Mouse (Mus musculus) embryonic facial prominence, embryonic 15.5 days (tissue): Measurements from ENCODE around the gene Zfp64. TPM values are rescaled to one million over a fixed set of nuclear protein-coding genes. Genes with fewer than 3 reads are reported as not detected.

Source experiments
- ATAC-seq: fragments of 200-750 bp; cut with Nextera tagmentation; 2 replicates; pipeline ENCODE4 v1.8.0; 2017; ENCODE audit warnings: low read depth, moderate TSS enrichment; ENCODE audit not compliant: insufficient number of reproducible peaks, low FRiP score, low TSS enrichment
- H3K27ac ChIP-seq: fragments of 300-500 bp; sonication (generic); replicated peaks from 2 replicates; pipeline ENCODE4 v1.5.1; 2015; ENCODE audit warnings: mild to moderate bottlenecking, inconsistent platforms
- H3K27me3 ChIP-seq: fragments of 300-500 bp; sonication (generic); 2 replicates; pipeline ENCODE4 v1.6.1; 2015; ENCODE audit warnings: inconsistent platforms
- H3K36me3 ChIP-seq: fragments of 300-500 bp; sonication (generic); 2 replicates; pipeline ENCODE4 v1.6.1; 2015; ENCODE audit warnings: mild to moderate bottlenecking, inconsistent platforms
- H3K4me1 ChIP-seq: fragments of 300-500 bp; sonication (generic); 2 replicates; pipeline ENCODE4 v1.6.1; 2015; ENCODE audit warnings: inconsistent platforms
- H3K4me2 ChIP-seq: fragments of 300-500 bp; sonication (generic); replicated peaks from 2 replicates; pipeline ENCODE4 v1.6.1; 2015; ENCODE audit warnings: mild to moderate bottlenecking, inconsistent platforms
- H3K4me3 ChIP-seq: fragments of 300-500 bp; sonication (generic); replicated peaks from 2 replicates; pipeline ENCODE4 v1.5.1; 2015; ENCODE audit warnings: mild to moderate bottlenecking, inconsistent platforms
- H3K9ac ChIP-seq: fragments of 300-500 bp; sonication (generic); 2 replicates; pipeline ENCODE4 v1.6.1; 2015; ENCODE audit warnings: inconsistent platforms
- H3K9me3 ChIP-seq: fragments of 300-500 bp; sonication (generic); replicated peaks from 2 replicates; pipeline ENCODE4 v1.6.1; 2016; ENCODE audit warnings: inconsistent platforms
- WGBS: fragments of 180-500 bp; shearing (Covaris S2); methylation state at CpG from one replicate; pipeline ENCODE4 v1.1.7; 2015; 5-methylcytosine and 5-hydroxymethylcytosine counted together
- polyA plus RNA-seq: library from polyadenylated mRNA; unstranded; fragments of >200 nt; fragmentation: Nextera tagmentation; extraction: Ambion mirVana; gene quantifications from 2 replicates; pipeline ENCODE4 v1.2.1, GENCODE M21; 2015

The Zfp64 gene
- polyA plus RNA-seq, 1 experiment from 2014 or later = 59.2 TPM

GRCm38 (mm10) chr2:168944011-168944410 lies 11.4 kb downstream of the Zfp64 start:
- H3K4me1 ChIP-seq = no peaks in the 10 kb centered on the region
- no peak overlapping the region for H3K27ac ChIP-seq
- H3K4me3 ChIP-seq = no peak overlapping the region
- 89% methylated on average over 4 of the region's 4 CpGs for WGBS
- H3K9ac ChIP-seq = no peak overlapping the region
- H3K36me3 ChIP-seq = peaks cover 82% of the 10 kb centered on the region
- H3K4me2 ChIP-seq = no peak overlapping the region
- ATAC-seq = no peak
- no peaks in the 10 kb centered on the region for H3K9me3 ChIP-seq
- no peaks in the 10 kb centered on the region for H3K27me3 ChIP-seq

GRCm38 (mm10) chr2:168939941-168940340 lies 15.4 kb downstream of the Zfp64 start:
- 93% methylated on average over 8 of the region's 8 CpGs for WGBS
- Histone ChIP-seq H3K4me3 (no peak overlapping the region), H3K4me2 (no peak overlapping the region), H3K27me3 (no peaks in the 10 kb centered on the region), H3K36me3 (peaks cover 84% of the 10 kb centered on the region), H3K27ac (no peak overlapping the region), H3K9ac (no peak overlapping the region), H3K4me1 (no peaks in the 10 kb centered on the region), H3K9me3 (no peaks in the 10 kb centered on the region)
- no peak for ATAC-seq

GRCm38 (mm10) chr2:168939261-168939933 lies 16.0 kb downstream of the Zfp64 start:
- H3K4me2 ChIP-seq = no peak overlapping the region
- ATAC-seq = no peak
- no peak overlapping the region for H3K4me3 ChIP-seq
- WGBS = 82% methylated on average over 10 of the region's 10 CpGs
- H3K27ac ChIP-seq = no peak overlapping the region
- H3K4me1 ChIP-seq = no peaks in the 10 kb centered on the region
- H3K36me3 ChIP-seq = peaks cover 84% of the 10 kb centered on the region
- H3K9ac ChIP-seq = no peak overlapping the region
- H3K27me3 ChIP-seq = no peaks in the 10 kb centered on the region
- H3K9me3 ChIP-seq = no peaks in the 10 kb centered on the region

- no peak for ATAC-seq
- WGBS = 93% methylated on average over 6 of the region's 6 CpGs
- Histone ChIP-seq H3K4me3 (no peak overlapping the region), H3K9me3 (no peaks in the 10 kb centered on the region), H3K4me1 (no peaks in the 10 kb centered on the region), H3K9ac (no peak overlapping the region), H3K27me3 (no peaks in the 10 kb centered on the region), H3K36me3 (peaks cover 85% of the 10 kb centered on the region), H3K4me2 (no peak overlapping the region), H3K27ac (no peak overlapping the region)
These were observed 18.5 kb downstream of the Zfp64 start for GRCm38 (mm10) chr2:168936896-168937295.

GRCm38 (mm10) chr2:168935165-168935564 lies 20.2 kb downstream of the Zfp64 start:
- WGBS = 87% methylated on average over 35 of the region's 35 CpGs
- H3K4me3 ChIP-seq = no peak overlapping the region
- H3K9me3 ChIP-seq = no peaks in the 10 kb centered on the region
- H3K27ac ChIP-seq = no peak overlapping the region
- peaks cover 84% of the 10 kb centered on the region for H3K36me3 ChIP-seq
- no peaks in the 10 kb centered on the region for H3K27me3 ChIP-seq
- H3K4me1 ChIP-seq = no peaks in the 10 kb centered on the region
- no peak overlapping the region for H3K9ac ChIP-seq
- no peak overlapping the region for H3K4me2 ChIP-seq
- ATAC-seq = no peak

GRCm38 (mm10) chr2:168931686-168932085 lies 23.7 kb downstream of the Zfp64 start:
- Histone ChIP-seq H3K36me3 (peaks cover 61% of the 10 kb centered on the region), H3K4me3 (no peak overlapping the region), H3K27me3 (no peaks in the 10 kb centered on the region), H3K27ac (no peak overlapping the region), H3K4me2 (no peak overlapping the region), H3K9me3 (no peaks in the 10 kb centered on the region), H3K9ac (no peak overlapping the region), H3K4me1 (no peaks in the 10 kb centered on the region)
- no peak for ATAC-seq
- WGBS = 94% methylated on average over 14 of the region's 14 CpGs

- Histone ChIP-seq H3K4me1 (no peaks in the 10 kb centered on the region), H3K9ac (no peak overlapping the region), H3K27ac (no peak overlapping the region), H3K4me2 (no peak overlapping the region), H3K9me3 (no peaks in the 10 kb centered on the region), H3K4me3 (no peak overlapping the region), H3K27me3 (no peaks in the 10 kb centered on the region), H3K36me3 (peaks cover 55% of the 10 kb centered on the region)
- ATAC-seq = no peak
- 21% methylated on average over 10 of the region's 10 CpGs for WGBS
These were observed 25.7 kb downstream of the Zfp64 start for GRCm38 (mm10) chr2:168929691-168930090.

GRCm38 (mm10) chr2:168927401-168927800 lies 28.0 kb downstream of the Zfp64 start:
- 81% methylated on average over 7 of the region's 7 CpGs for WGBS
- peaks cover 33% of the 10 kb centered on the region for H3K36me3 ChIP-seq
- no peak for ATAC-seq

GRCm38 (mm10) chr2:168926257-168926810 lies 29.1 kb downstream of the Zfp64 start:
- Histone ChIP-seq H3K4me2 (no peak overlapping the region), H3K9me3 (no peaks in the 10 kb centered on the region), H3K36me3 (peaks cover 24% of the 10 kb centered on the region), H3K27ac (no peak overlapping the region), H3K4me1 (0 out of 2 replicates have a peak, but pooled peaks cover 2% of the 10 kb centered on the region), H3K27me3 (no peaks in the 10 kb centered on the region), H3K9ac (no peak overlapping the region), H3K4me3 (no peak overlapping the region)
- no peak for ATAC-seq
- WGBS = 84% methylated on average over 37 of the region's 37 CpGs

More at GRCm38 (mm10) chr2:168927401-168927800, 28.0 kb downstream of the Zfp64 start:
- Histone ChIP-seq H3K9me3 (no peaks in the 10 kb centered on the region), H3K4me2 (no peak overlapping the region), H3K4me1 (0 out of 2 replicates have a peak, but pooled peaks cover 2% of the 10 kb centered on the region), H3K27me3 (no peaks in the 10 kb centered on the region), H3K4me3 (no peak overlapping the region), H3K9ac (no peak overlapping the region), H3K27ac (no peak overlapping the region)

GRCm38 (mm10) chr2:168923706-168924105 lies 31.7 kb downstream of the Zfp64 start:
- no peak overlapping the region for H3K27ac ChIP-seq
- H3K4me3 ChIP-seq = no peak overlapping the region
- no peak overlapping the region for H3K9ac ChIP-seq
- no peaks in the 10 kb centered on the region for H3K9me3 ChIP-seq
- H3K4me2 ChIP-seq = no peak overlapping the region
- 3% methylated on average over 9 of the region's 9 CpGs for WGBS
- 0 out of 2 replicates have a peak, but pooled peaks cover 5% of the 10 kb centered on the region for H3K4me1 ChIP-seq
- no peak for ATAC-seq
- peaks cover 21% of the 10 kb centered on the region for H3K36me3 ChIP-seq
- H3K27me3 ChIP-seq = no peaks in the 10 kb centered on the region

GRCm38 (mm10) chr2:168922466-168922865 lies 32.9 kb downstream of the Zfp64 start:
- no peak overlapping the region for H3K4me3 ChIP-seq
- no peaks in the 10 kb centered on the region for H3K9me3 ChIP-seq
- WGBS = 86% methylated on average over 5 of the region's 5 CpGs
- no peaks in the 10 kb centered on the region for H3K27me3 ChIP-seq
- no peak overlapping the region for H3K9ac ChIP-seq
- ATAC-seq = no peak
- peaks cover 18% of the 10 kb centered on the region for H3K36me3 ChIP-seq
- H3K4me1 ChIP-seq = 0 out of 2 replicates have a peak, but pooled peaks cover 5% of the 10 kb centered on the region
- H3K27ac ChIP-seq = no peak overlapping the region
- no peak overlapping the region for H3K4me2 ChIP-seq
